Mouse (Mus musculus): ENCODE results near the gene Dock7.
A peak's percentile ranks its signal among the peaks of the same experiment; 100 is the strongest.

Gene Dock7

GRCm38 (mm10) chr4:99121123-99121755 is 524 bp upstream of the Dock7 start:
- no peak for DNase-seq

DNA sequence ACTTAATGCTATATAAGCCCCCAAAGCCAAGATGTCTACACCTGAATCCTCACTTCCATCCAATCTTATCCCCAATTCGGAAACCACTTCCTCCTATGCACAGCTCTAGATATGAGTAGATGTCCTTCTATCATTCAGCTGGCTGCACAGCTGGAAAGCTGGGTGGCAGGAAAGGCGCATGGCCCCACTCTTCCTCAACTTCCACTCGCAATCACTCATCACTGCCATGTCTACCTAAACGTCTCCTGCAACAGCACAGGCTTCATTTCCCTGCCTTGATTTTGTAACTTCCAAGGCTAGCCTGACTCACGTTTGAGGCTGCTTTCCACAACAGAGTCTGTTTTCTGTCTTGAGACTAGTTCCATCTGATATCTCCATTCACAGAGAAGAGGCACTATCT is 1.7 kb downstream of the Dock7 start:
- no peak for DNase-seq

DNA sequence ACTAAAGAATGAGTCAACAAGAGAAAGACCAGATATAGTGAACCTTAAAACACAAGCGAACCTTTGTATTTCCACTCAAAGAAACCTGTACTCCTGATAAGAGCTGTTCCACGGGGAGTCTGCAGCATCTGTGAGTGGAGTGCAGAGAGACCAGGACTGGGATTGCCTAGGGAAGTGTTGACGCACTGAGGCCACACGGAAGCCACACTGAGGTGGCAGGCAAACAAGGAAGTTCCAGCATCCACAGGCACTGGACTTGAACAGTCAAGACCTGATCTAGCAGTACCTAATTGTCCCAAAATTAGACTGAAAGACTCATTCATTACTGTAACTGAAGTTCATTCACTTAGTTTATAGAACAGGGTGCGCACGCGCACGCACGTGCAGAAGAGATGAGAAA is 4.9 kb downstream of the Dock7 start:
- no peak for DNase-seq

DNA sequence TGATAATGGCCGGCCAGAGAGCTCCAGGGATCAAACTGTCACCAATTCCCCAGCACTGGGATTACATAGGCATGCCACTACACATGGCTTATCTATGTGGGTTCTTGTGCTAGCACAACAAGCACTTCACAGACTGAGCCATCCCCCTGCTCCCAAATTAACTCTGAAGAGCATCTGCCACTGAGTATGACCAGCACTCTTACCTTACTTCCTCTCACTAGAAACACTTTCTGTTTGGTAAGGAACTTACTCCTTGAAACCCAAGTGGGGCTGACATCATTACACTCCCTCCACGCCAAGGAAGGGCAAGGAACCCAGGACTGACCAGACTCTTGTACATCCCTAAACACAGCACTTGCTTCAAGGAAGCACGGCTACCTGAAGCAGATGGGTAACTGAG is 9.0 kb downstream of the Dock7 start:
- DNase-seq = no peak

- no peak for DNase-seq
Measured at GRCm38 (mm10) chr4:99108817-99109216, 11.9 kb downstream of the Dock7 start.

DNA sequence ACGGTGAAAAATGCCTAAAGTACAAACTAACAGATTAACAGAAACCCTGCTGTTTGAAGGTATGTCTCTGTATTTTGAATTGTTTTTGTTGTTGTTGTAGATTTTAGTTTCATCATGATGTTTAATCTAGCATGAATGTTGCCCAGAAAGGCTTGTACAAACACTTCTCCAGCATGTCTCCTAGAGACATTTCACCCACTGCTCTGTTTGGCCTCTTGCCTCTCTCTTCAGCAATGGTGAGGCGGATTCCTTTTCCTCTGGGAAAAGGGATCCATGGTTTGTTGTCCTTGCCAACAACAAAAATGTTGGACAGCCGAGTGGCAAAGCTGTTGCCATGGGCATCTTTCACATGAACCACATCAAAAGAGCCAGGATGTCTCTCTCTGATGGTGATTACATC is 17.9 kb downstream of the Dock7 start:
- DNase-seq = no peak

DNA sequence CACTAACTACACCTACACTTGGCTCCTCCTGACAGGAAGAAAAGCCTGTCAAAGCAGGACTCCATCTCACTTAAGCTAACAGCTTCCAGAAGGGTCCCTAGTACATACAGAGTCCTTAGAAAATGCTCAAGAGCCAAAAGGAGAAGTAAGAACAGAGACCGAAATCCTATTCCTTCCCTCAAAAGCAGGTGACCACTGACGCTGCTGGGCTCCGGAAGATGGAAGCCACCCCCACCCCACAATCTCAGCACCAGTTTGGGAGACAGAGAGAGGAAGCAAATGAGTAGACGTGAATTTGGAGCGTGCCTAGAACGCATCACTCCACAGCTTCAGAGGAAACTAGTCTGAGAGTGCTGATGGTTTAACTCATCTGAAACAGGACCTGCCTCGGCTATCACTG is 20.0 kb downstream of the Dock7 start:
- DNase-seq = no peak

DNA sequence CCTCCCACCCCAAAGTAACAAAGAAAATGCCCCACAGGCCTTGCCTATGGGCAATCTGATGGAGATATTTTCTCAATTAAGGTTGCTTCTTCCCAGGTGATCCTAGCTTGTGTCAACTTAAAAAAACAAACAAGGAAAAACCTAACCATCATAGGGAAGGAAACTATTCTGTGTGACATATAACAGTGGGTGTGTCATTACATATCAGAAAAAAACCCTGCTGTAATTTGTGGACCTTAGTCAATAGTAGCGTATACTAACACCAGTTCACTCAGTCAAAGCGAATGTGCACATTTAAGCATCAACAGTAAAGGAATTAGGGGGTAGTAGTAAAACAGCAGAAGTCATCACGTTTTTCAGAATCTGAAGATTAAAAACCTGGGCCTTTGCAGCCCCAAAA is 28.9 kb downstream of the Dock7 start:
- DNase-seq = no peak

- DNase-seq = no peak
Measured at GRCm38 (mm10) chr4:99091151-99091701, 29.5 kb downstream of the Dock7 start.

GRCm38 (mm10) chr4:99087760-99088485 is 32.8 kb downstream of the Dock7 start:
- DNase-seq = no peak

DNA sequence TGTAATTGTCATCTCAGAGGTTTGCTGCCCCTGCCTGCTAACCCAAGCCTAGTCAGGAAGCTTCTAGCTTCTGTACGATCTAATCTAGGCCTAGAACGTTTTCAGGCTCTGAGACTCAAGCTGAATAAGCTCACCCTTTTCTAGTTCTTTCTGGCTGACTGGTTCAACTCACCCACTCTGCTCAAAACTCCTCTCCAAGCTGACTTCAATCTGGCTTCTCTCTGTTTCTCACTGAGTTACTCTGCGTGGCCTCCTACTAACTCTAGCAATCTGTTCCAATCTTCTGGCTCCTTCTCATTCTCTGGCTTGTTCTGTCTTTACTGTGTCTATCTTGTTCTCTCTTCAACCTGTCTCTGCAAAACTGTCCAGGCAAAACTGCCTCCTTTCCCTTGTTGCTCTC is 36.9 kb downstream of the Dock7 start:
- no peak for DNase-seq

DNA sequence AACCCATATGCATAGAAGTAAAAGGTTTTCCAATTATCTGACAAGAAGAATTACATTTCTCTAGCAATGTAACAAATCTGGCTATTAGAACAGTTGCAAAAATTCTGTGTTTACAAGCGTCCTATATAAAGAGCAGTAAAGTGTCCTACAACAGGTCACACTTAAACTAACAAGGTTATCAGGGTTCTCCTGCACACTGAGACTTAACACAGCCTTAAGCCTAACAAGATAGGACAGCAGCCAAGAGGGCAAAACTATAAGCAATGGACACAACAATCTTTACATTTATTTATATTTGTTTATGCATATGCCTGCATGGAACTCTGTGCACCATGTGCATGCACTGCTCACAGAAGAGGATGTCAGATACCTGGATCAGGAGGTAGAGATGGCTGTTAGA is 39.5 kb downstream of the Dock7 start:
- no peak for DNase-seq

DNA sequence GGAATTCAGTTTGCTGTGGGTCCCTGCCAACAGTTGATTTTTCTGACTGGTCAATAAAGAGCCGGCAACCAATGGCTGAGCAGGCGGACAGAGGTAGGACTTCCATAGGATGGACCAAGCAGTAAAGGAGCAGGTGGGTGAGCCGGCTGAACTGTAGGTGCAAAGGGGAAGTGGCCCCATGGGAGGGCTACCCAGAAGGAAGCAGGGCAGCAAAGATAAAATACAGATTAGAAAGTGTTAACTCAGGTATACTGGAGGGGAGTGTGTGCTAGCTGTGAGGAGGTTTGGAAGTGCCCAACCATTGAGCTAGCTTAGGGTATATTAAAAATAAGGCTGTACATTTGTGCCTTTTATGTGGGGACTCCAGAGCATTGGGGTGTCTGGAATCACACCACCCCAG is 42.7 kb downstream of the Dock7 start:
- DNase-seq = no peak

GRCm38 (mm10) chr4:99068806-99069205 is 51.9 kb downstream of the Dock7 start:
- peak in 1 of 2 experiments; percentile 3 for DNase-seq

DNA sequence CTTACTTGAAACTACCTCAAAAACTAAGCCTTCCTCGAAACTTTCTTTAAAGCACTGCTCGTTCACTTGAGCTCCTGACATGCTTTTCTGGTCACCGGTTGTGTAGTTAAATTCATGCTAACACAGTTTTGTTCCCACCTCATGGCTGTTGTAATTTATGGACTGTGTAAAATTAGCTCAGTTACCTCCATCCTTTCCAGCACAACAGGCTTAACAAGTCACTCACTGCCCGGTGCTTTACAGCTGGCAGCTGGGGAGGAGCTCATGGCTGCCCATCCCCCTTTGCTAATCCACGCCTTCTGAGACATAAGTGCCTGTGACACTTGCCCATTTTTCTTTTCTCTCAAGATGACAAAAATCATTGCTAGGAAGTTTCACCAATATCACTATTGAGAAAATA is 56.2 kb downstream of the Dock7 start:
- DNase-seq = peak in 1 of 2 experiments; percentile 9

DNA sequence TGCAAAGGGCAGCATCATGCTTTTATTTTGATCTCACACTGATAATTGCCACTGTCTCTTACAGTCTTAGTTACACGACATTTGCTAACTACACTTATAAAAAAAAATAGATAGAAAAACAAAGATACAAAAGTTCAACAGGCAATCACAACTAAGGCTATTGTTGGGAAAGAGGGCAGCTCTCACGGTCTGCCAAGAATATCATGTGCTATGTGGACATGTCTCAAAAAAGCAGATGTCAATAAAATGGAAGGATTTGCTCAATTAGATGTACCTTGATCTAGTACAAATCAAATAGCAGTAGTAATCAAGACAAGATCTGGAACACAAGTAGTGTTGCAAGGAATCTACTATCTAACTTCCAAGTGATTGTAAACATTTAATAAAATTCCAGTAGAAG is 72.1 kb downstream of the Dock7 start:
- DNase-seq = no peak

GRCm38 (mm10) chr4:99046471-99046870 is 74.2 kb downstream of the Dock7 start:
- DNase-seq = no peak

DNA sequence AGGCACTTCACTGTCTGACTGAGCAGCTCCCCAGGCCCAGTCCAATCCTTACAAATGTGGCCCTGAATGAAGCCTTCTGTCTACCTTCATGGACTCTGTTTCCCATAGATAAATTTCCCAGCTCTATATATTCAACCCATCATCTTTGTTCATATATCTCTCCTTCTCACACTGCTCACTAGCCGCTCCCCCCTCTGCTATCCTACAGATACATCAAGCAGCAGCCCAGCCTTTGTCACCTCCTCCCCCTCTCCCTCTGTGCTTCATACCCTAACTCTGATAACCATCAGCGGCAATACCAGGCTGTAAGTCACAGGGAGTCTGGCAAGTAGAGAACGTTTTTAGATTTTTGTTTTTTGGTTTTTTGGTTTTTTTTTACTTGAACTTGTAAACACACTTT is 75.9 kb downstream of the Dock7 start:
- DNase-seq = no peak

DNA sequence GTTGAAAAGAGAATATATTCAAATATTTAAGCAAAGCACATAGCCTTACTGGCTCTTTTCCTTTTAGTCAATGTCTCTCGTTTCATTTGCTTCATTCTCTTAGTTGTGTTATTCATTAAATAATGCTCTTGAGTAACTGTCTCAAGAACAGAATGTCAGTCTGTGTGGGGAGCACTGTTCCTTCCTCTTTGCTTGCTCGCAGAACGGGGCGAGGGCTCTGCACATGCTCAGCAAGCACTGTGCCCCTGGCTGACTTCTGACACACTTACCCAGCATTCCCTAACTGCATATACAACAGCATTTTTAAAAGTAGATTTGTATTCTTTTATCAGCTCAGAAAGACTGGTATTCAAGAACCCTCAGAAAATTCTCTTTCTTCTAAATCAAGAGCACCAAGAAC is 87.8 kb downstream of the Dock7 start:
- DNase-seq = no peak

- no peak for DNase-seq
Measured at GRCm38 (mm10) chr4:99030686-99031085, 90.0 kb downstream of the Dock7 start, which contains the start of gene Angptl3. Gene Angptl3, plus strand, starts transcription at chr4:99030954.

GRCm38 (mm10) chr4:99028377-99028776 is 92.3 kb downstream of the Dock7 start:
- DNase-seq = no peak

DNA sequence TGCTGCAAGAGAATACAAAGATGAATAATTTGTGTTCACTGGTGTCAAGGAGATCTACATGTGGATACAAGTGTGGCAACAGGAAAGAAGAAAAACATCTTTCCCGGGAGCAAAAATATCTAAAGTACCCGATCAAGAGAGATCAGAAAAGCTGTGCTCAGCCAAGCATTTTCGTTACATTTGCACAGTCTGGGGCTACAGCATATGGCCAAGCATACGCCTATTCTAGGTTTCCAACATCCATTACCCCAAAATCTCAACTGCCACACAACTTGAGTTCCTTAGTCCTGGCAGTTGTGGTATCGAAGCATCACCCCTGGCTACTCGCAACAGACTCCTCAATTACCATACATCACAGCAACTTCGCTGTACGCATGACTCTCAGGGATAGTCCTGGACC is 98.5 kb downstream of the Dock7 start:
- DNase-seq = no peak

DNA sequence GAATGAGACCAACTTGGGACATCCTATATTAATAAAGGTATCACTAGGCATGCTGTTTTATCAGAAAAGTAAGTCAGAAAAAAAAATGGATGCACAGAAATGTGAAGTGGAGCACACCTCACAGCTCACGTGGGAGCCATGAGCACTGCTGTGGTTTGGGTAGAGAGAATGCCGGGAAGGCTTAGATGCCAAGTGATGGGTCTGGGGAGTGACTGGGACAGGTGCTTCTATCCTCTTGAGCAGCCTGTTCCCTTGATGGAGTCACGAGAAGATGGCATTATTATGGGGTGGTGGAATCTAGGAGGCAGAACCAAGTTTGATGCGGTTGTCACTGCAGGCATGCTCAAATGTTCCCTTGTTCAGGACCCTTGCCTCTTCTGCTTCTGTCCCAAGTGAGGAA is 109.7 kb downstream of the Dock7 start:
- no peak for DNase-seq

GRCm38 (mm10) chr4:99006319-99006718 is 114.4 kb downstream of the Dock7 start:
- DNase-seq = no peak

GRCm38 (mm10) chr4:99005574-99005973 is 115.1 kb downstream of the Dock7 start:
- no peak for DNase-seq
